Mouse (Mus musculus) spleen, adult 2 months (tissue): Measurements from ENCODE around the gene Dcaf11.

Experiments used
- CTCF ChIP-seq: fragments of 200-500 bp; IDR thresholded peaks from 2 replicates; pipeline ENCODE4 v1.5.1; 2011; ENCODE audit warnings: mild to moderate bottlenecking, inconsistent platforms; ENCODE audit not compliant: insufficient read depth, insufficient read length, insufficient replicate concordance; ENCODE audit errors: extremely low read depth
- POLR2A ChIP-seq: fragments of 200-500 bp; IDR thresholded peaks from 2 replicates; pipeline ENCODE4 v1.6.1; 2011; ENCODE audit warnings: low read depth, low read length, inconsistent platforms

GRCm38 (mm10) chr14:55576376-55576775, 16.6 kb downstream of the Dcaf11 start:
- no peak for TF ChIP-seq CTCF
- no peak for TF ChIP-seq POLR2A
